Mouse (Mus musculus): Measurements from ENCODE around the gene Tbc1d10a.

DNA sequence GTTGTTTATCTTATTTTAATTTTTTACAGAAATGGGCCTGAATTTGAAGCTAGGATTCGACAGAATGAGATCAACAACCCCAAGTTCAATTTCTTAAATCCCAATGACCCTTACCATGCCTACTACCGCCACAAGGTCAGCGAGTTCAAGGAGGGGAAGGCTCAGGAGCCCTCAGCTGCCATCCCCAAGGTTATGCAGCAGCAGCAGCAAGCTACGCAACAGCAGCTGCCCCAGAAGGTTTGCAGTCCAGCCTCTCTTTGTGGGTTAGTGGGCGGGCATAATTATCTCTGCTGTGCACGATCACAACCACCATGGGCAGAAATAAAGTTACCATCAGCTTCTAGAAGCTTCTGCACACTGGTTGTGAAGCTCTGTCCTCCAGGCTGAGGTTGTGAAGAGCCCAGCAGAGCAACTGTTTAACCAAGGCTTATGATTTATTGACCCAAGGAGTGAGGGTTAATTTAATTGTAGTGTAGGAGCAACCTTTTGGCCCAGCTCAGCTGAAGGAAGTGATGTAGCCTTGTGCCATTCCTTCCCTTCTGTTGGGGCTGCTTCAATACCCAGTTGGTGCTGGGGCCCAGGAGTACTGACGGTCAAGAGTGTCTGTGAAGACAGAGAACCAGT, 20.0 kb upstream of the Tbc1d10a start:
- no peak for TF ChIP-seq CTCF (conservative IDR thresholded peaks at IDR 0.05; ENCODE audit: low read length)
- no peak for TF ChIP-seq POU5F1 (IDR thresholded peaks at IDR 0.05; ENCODE audit: borderline replicate concordance, low read length)
- no peak for TF ChIP-seq NANOG (IDR thresholded peaks at IDR 0.05; ENCODE audit: borderline replicate concordance, low read length)
